Mouse (Mus musculus): ENCODE results near the gene Map2k6. TPM values are rescaled to one million over a fixed set of nuclear protein-coding genes. Genes with fewer than 3 reads are reported as not detected.

The Map2k6 gene
- polyA plus RNA-seq, 1 experiment: 3.6 TPM

DNA sequence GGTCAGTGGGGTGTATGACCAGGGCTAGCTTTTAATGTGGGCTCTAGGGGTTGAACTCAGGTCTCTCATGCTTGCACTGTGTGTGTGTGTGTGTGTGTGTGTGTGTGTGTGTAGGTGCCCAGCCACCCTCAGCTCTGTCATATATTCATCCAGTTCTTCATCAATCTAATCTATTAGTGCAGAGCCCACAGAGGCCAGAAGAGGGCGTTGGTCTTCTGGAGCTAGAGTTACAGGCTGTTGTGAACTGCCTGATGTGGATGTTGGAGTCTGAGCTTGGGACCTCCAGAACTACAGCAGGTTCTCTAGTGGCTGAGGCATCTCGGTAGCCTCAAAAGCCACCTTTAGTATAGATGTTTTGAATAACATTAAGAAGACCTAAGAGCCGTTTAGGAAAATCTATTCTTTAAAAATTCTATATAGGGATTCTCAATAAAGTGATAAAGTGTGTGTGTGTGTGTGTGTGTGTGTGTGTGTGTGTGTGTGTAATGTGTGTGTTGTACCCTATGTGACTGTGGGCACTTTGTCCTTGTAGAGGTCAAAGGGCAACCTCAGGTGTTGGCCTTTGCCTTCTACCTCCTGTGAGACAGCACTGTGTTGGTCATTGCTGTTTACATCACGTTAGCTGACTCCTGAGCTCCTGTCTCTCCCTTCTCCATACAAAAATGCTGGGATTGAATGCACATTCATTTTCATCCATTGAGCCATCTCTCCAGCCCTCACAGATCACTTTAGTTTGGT is 96.6 kb downstream of the Map2k6 start:
- Histone ChIP-seq H3K4me1 (ENCODE audit: control insufficient read depth, insufficient read depth, low read length) (peaks cover 4% of the 10 kb centered on the region; the same call in 1 of the 2 replicates), H3K27ac (ENCODE audit: insufficient read depth, low read depth, low read length) (no peak overlapping the region), H3K4me3 (ENCODE audit: insufficient read depth, low read length) (no peak overlapping the region)
- TF ChIP-seq POLR2A (IDR thresholded peaks at IDR 0.05; ENCODE audit: borderline replicate concordance, low read depth, low read length) (no peak), CTCF (IDR thresholded peaks at IDR 0.05; ENCODE audit: low read depth, low read length) (no peak)

DNA sequence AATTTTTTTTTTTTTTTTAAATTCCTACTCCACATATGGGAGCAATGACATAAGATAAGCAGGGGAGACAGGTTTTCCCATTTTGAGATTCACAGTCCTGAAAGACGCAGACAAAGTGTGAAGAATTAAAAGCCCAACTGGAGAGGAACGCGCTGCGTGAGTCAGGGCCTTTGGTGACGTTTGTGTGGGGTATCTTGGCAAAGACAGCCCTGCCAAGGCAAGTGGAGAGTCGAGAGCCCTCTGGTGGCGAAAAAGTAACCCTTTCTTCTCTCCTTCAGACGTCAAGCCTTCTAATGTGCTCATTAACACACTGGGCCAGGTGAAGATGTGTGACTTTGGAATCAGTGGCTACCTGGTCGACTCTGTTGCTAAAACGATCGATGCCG is 97.1 kb downstream of the Map2k6 start:
- peak; percentile 62; the same call in 1 of the 2 replicates for TF ChIP-seq CTCF (IDR thresholded peaks at IDR 0.05; ENCODE audit: low read depth, low read length)
- TF ChIP-seq POLR2A (IDR thresholded peaks at IDR 0.05; ENCODE audit: borderline replicate concordance, low read depth, low read length): no peak
- peaks cover 4% of the 10 kb centered on the region; the same call in 1 of the 2 replicates for H3K4me1 ChIP-seq (ENCODE audit: control insufficient read depth, insufficient read depth, low read length)
- no peak overlapping the region for H3K4me3 ChIP-seq (ENCODE audit: insufficient read depth, low read length)
- H3K27ac ChIP-seq (ENCODE audit: insufficient read depth, low read depth, low read length): no peak overlapping the region

DNA sequence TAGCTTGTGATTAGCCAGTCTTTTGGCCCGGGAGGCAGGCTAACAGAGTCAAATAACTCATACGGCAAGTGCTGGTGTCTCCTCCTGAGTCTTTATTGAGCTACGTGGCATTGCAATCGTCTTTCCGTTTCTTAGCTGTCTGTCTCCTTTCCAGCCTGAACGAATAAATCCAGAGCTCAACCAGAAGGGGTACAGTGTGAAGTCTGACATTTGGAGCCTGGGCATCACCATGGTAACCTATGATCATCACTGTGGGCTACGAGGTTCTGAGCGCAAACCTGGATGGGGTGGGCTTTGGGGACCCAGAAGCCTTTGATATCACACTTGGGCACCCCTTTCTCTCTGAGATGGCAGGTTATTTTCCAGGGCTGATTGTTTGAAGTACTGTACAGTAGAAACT is 98.8 kb downstream of the Map2k6 start:
- H3K4me3 ChIP-seq (ENCODE audit: insufficient read depth, low read length): no peak overlapping the region
- TF ChIP-seq CTCF (IDR thresholded peaks at IDR 0.05; ENCODE audit: low read depth, low read length): no peak
- no peak for TF ChIP-seq POLR2A (IDR thresholded peaks at IDR 0.05; ENCODE audit: borderline replicate concordance, low read depth, low read length)
- H3K4me1 ChIP-seq (ENCODE audit: control insufficient read depth, insufficient read depth, low read length): peaks cover 4% of the 10 kb centered on the region; the same call in 1 of the 2 replicates
- H3K27ac ChIP-seq (ENCODE audit: insufficient read depth, low read depth, low read length): no peak overlapping the region

DNA sequence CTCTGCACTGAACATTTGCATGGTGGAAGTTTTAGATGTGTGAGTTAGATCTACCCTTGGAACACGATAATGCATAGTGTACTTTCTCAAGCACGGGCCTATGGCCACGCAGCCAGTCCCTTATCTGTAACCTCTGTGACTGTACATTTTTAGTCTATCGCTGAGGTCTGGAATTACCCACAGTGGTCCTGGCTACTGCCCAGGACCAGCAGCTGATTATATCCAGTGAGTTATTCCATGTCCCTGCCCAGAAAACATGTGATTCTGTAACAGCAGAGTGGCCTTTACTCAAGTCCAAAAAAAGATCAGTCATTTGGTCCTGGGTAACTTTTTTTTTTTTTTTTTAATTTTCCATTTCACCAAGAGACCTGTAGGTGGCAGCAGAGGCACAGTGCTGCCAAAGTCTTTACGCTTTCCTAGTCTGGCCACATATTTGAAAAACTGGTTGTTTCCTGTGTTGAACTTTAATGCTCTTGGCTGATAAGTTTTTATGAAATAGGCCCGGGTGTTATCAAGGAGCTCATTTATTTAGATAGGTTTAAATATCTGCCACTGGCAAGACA is 99.8 kb downstream of the Map2k6 start:
- H3K4me3 ChIP-seq (ENCODE audit: insufficient read depth, low read length): no peak overlapping the region
- H3K27ac ChIP-seq (ENCODE audit: insufficient read depth, low read depth, low read length): no peak overlapping the region
- TF ChIP-seq POLR2A (IDR thresholded peaks at IDR 0.05; ENCODE audit: borderline replicate concordance, low read depth, low read length): no peak
- no peak for TF ChIP-seq CTCF (IDR thresholded peaks at IDR 0.05; ENCODE audit: low read depth, low read length)
- peaks cover 4% of the 10 kb centered on the region; the same call in 1 of the 2 replicates for H3K4me1 ChIP-seq (ENCODE audit: control insufficient read depth, insufficient read depth, low read length)

DNA sequence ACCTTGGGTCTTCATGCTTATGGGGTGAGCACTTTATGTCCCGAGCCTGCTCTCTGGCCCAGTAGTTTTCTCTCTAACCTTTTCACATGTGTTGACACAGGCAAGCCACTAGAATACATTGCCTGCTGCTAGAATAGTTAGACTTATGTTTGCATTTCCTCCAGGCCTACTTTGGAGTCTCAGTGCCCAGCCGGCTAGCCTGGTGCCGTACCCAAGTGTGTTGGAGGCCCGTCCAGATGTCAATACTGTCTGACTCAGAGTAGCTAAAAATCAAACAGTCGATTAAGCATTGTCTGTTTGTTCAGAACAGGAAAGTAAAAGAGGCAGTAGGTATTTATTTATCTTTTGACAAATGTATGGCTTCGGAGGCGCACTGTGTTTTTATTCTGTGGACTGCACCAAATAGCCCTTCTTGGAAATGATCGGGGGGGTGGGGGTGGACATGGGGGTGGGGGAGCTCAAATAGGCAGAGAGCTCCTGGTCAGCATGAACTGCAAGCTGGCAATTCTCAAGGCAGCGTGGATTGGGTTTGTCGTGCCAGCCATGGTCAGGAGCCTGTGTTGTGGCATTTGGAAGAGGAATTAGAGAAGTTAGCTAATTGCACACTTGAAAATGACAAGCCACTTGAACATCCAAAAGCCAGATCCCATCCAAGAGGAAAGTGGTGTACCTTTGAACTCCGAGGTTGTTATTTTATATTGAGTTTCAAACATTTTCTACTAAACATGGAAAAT is 104.2 kb downstream of the Map2k6 start:
- Histone ChIP-seq H3K4me3 (ENCODE audit: insufficient read depth, low read length) (no peak overlapping the region), H3K27ac (ENCODE audit: insufficient read depth, low read depth, low read length) (no peak overlapping the region), H3K4me1 (ENCODE audit: control insufficient read depth, insufficient read depth, low read length) (peaks cover 4% of the 10 kb centered on the region; the same call in 1 of the 2 replicates)
- no peak for TF ChIP-seq POLR2A (IDR thresholded peaks at IDR 0.05; ENCODE audit: borderline replicate concordance, low read depth, low read length)
- TF ChIP-seq CTCF (IDR thresholded peaks at IDR 0.05; ENCODE audit: low read depth, low read length): no peak

DNA sequence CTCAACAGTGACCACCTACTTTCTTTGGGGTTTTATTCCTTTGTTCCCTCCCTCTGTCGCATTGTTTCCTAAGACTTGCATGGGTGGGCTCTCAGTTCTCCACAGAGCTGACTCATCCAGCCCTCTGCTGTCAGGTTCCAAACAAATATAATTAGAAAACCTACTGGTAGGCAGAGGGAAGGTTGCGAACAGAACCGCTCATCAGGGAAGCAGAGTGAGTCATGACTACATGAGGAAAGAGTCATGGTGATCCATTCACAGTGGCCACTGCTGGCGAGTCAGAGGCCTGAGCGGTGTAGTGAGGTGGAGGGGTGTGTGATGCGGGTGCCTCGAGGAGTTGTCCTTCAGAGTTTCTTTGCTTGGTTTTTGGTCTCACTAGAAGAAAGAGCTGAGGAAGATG is 112.5 kb downstream of the Map2k6 start:
- Histone ChIP-seq H3K4me1 (ENCODE audit: control insufficient read depth, insufficient read depth, low read length) (peaks cover 7% of the 10 kb centered on the region), H3K27ac (ENCODE audit: insufficient read depth, low read depth, low read length) (no peak overlapping the region), H3K4me3 (ENCODE audit: insufficient read depth, low read length) (no peak overlapping the region)
- TF ChIP-seq POLR2A (IDR thresholded peaks at IDR 0.05; ENCODE audit: borderline replicate concordance, low read depth, low read length): no peak
- no peak for TF ChIP-seq CTCF (IDR thresholded peaks at IDR 0.05; ENCODE audit: low read depth, low read length)

DNA sequence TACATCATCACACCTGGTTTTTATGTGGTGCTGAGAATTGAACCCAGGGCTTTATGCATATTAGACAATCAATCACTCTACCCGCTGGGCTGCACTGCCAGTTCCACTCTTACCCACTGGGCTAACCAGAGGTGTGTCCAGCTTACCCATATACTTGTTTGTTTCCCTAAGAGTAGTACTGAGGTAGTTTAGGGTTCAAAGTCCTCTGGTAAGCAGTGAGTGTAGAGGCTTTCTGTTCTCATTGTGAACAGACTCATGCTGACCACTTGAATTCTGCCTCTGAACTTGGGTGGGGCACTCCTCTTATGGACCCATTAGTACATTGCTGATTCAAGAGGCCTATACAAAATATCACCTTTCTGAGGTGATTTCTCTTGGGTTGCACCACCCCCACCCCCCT is 119.7 kb downstream of the Map2k6 start:
- TF ChIP-seq CTCF (IDR thresholded peaks at IDR 0.05; ENCODE audit: low read depth, low read length): no peak
- no peak for TF ChIP-seq POLR2A (IDR thresholded peaks at IDR 0.05; ENCODE audit: borderline replicate concordance, low read depth, low read length)
- H3K27ac ChIP-seq (ENCODE audit: insufficient read depth, low read depth, low read length): no peak overlapping the region
- H3K4me3 ChIP-seq (ENCODE audit: insufficient read depth, low read length): no peak overlapping the region
- H3K4me1 ChIP-seq (ENCODE audit: control insufficient read depth, insufficient read depth, low read length): no peaks in the 10 kb centered on the region

DNA sequence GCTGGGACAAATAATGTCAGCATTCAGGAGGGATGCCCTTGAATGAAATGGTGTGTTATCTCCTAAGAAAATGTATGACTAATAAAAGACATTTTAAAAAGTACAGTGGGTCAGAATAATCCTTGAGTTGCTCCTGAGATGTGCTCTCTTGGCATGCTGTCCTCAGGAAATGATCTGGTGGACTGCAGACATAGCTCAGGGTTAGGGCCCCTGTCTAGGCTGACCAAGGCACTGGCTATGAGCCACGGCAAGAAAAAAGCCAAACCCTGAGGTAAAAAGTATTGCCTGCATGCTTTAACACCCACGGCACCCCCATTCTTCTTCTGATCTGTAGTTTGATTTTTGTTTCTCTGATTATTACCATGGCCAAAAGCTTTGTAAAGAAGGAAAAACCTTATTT is 124.0 kb downstream of the Map2k6 start:
- no peak overlapping the region for H3K27ac ChIP-seq (ENCODE audit: insufficient read depth, low read depth, low read length)
- no peak overlapping the region for H3K4me3 ChIP-seq (ENCODE audit: insufficient read depth, low read length)
- no peak for TF ChIP-seq CTCF (IDR thresholded peaks at IDR 0.05; ENCODE audit: low read depth, low read length)
- TF ChIP-seq POLR2A (IDR thresholded peaks at IDR 0.05; ENCODE audit: borderline replicate concordance, low read depth, low read length): no peak
- H3K4me1 ChIP-seq (ENCODE audit: control insufficient read depth, insufficient read depth, low read length): no peaks in the 10 kb centered on the region

DNA sequence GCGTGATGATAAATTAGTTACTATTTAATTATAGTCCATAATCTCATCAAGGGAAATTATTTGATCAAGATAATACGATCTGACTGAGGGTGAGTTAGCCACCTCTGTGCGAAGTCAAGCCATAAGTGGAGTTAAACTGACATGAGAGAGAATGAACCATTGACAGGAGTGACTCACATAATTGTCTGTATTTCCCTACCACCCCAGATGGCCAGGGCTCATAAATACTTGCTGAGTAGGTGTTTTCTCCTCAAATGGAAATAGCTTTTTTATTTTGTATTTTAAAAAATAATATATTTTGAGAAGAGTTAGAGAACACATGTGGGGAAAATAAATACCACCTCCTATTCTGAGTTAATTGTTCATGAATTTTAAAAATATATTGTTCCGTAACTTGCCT is 127.2 kb downstream of the Map2k6 start:
- Histone ChIP-seq H3K4me3 (ENCODE audit: insufficient read depth, low read length) (no peak overlapping the region), H3K4me1 (ENCODE audit: control insufficient read depth, insufficient read depth, low read length) (no peaks in the 10 kb centered on the region), H3K27ac (ENCODE audit: insufficient read depth, low read depth, low read length) (no peak overlapping the region)
- TF ChIP-seq CTCF (IDR thresholded peaks at IDR 0.05; ENCODE audit: low read depth, low read length): no peak
- no peak for TF ChIP-seq POLR2A (IDR thresholded peaks at IDR 0.05; ENCODE audit: borderline replicate concordance, low read depth, low read length)

DNA sequence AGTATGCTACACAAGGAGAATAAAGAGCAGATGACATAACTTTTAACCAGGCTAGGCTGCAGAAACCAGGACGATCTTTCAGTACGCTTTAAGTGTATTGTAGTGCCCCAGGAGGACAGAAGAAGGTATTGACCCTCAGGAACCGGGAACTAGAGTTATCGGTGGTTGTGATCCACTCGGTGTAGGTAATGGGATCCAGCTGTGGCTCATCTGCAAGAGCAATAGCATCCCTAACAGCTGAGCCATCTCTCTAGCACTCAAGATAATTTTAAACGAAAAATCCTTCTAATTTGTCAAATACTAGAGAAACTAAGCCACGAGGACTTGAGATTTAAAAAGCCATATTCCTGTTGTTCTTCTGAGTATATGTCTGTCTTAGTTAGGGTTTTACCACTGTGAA is 132.2 kb downstream of the Map2k6 start:
- Histone ChIP-seq H3K27ac (ENCODE audit: insufficient read depth, low read depth, low read length) (no peak overlapping the region), H3K4me1 (ENCODE audit: control insufficient read depth, insufficient read depth, low read length) (no peaks in the 10 kb centered on the region), H3K4me3 (ENCODE audit: insufficient read depth, low read length) (no peak overlapping the region)
- no peak for TF ChIP-seq POLR2A (IDR thresholded peaks at IDR 0.05; ENCODE audit: borderline replicate concordance, low read depth, low read length)
- no peak for TF ChIP-seq CTCF (IDR thresholded peaks at IDR 0.05; ENCODE audit: low read depth, low read length)

Data from bone marrow macrophage, adult 2 months (primary cell).